Mouse (Mus musculus) stomach, embryonic 14.5 days (tissue): ENCODE results near the gene Myh7. TPM values are rescaled to one million over a fixed set of nuclear protein-coding genes. Genes with fewer than 3 reads are reported as not detected.
"Not testable (repeated sequence)": the region's sequence is repeated elsewhere in the genome, so short reads cannot be mapped to it uniquely, and the experiment has no call there.

Experiments used
- ATAC-seq: fragments of 200-750 bp; cut with Nextera tagmentation; 2 replicates; pipeline ENCODE4 v1.8.0; 2017; ENCODE audit warnings: low read depth, moderate TSS enrichment; ENCODE audit not compliant: insufficient number of reproducible peaks, insufficient read depth, low FRiP score
- H3K27ac ChIP-seq: fragments of 300-500 bp; sonication (generic); 2 replicates; pipeline ENCODE4 v1.5.1; 2014; ENCODE audit warnings: mild to moderate bottlenecking, low read length, moderate library complexity, mixed read lengths
- H3K27me3 ChIP-seq: fragments of 300-500 bp; sonication (generic); 2 replicates; pipeline ENCODE4 v1.6.1; 2014; ENCODE audit warnings: low read length, control low read depth, mixed read lengths; ENCODE audit not compliant: control insufficient read depth, insufficient read depth
- H3K36me3 ChIP-seq: fragments of 300-500 bp; sonication (generic); 2 replicates; pipeline ENCODE4 v1.6.1; 2014; ENCODE audit warnings: mild to moderate bottlenecking, control low read depth, low read length, moderate library complexity, mixed read lengths; ENCODE audit not compliant: control insufficient read depth, insufficient read depth
- H3K4me1 ChIP-seq: fragments of 300-500 bp; sonication (generic); 2 replicates; pipeline ENCODE4 v1.6.1; 2014; ENCODE audit warnings: low read length, control low read depth, mixed read lengths; ENCODE audit not compliant: control insufficient read depth, insufficient read depth
- H3K4me2 ChIP-seq: fragments of 300-500 bp; sonication (generic); replicated peaks from 2 replicates; pipeline ENCODE4 v1.6.1; 2014; ENCODE audit warnings: low read depth, low read length, control low read depth
- H3K4me3 ChIP-seq: fragments of 300-500 bp; sonication (generic); 2 replicates; pipeline ENCODE4 v1.5.1; 2014; ENCODE audit warnings: low read depth, low read length, control low read depth
- H3K9ac ChIP-seq: fragments of 300-500 bp; sonication (generic); replicated peaks from 2 replicates; pipeline ENCODE4 v1.6.1; 2014; ENCODE audit warnings: low read depth, mild to moderate bottlenecking, control low read depth, low read length, moderate library complexity, mixed read lengths
- H3K9me3 ChIP-seq: fragments of 300-500 bp; sonication (generic); 2 replicates; pipeline ENCODE4 v1.6.1; 2016; ENCODE audit warnings: low read depth, low read length, control low read depth; ENCODE audit not compliant: control insufficient read depth
- WGBS: fragments of 180-500 bp; shearing (Covaris S2); extraction: QIAGEN DNeasy Blood & Tissue Kit; methylation state at CpG from one replicate; pipeline ENCODE4 v1.1.7; 2014; 5-methylcytosine and 5-hydroxymethylcytosine counted together
- polyA plus RNA-seq: library from polyadenylated mRNA; unstranded; fragments of >200 nt; fragmentation: Nextera tagmentation; extraction: Ambion mirVana; gene quantifications from 2 replicates; pipeline ENCODE4 v1.2.1, GENCODE M21; 2014

Myh7 gene
- polyA plus RNA-seq: 5.9 and 7.7 TPM in 2 replicates

DNA sequence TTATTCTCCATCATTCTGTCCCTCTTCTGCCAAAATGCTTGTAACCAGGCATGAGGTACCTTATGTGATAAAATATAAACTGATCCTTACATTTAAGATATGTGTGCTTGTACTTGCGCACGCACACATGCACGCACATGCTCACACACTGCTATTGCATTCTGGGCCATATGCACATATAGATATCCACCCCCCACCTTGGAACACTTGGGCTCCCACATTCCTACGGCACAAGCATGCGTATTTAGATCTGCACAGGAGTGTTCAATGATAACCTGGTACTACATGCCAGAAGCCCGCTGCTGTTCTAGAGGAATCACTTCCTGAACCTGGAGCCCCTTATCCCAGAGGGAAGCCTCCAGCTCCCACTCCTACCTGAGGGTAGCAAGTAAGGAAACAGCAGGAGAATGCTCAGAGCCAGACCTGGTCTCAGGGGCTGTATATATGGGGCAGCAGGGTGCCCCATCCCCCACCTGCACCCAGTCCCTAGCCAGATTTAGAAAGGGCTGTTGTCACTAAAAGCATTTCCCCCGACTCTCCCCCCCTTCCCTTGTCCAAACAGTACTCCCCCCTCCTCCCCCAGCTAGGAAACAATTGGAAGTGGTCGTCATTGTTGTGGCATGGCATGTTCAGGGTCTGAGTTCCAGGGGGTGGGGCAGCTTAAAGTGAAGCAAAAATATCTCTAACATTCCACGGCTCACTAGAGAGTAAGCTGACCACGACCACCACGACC is at the start of gene Myh7:
Myh7 (minus strand) TSS at position 491 of the 733 bp plus-strand sequence.
- no peak within 1 kb of the TSS for H3K9ac ChIP-seq
- H3K4me2 ChIP-seq: no peak within 1 kb of the TSS
- 47% methylated on average over 11 of the region's 11 CpGs for WGBS
- peaks cover 16% of the 10 kb centered on the region; the same call in 1 of the 2 replicates for H3K4me1 ChIP-seq
- no peaks in the 10 kb centered on the region for H3K27me3 ChIP-seq
- peak; percentile 29; the same call in 1 of the 2 replicates for ATAC-seq
- H3K4me3 ChIP-seq: no peak within 1 kb of the TSS
- no peaks in the 10 kb centered on the region for H3K9me3 ChIP-seq
- no peaks in the 10 kb centered on the region for H3K36me3 ChIP-seq
- peak within 1 kb of the TSS; percentile 27; the same call in 1 of the 2 replicates for H3K27ac ChIP-seq

DNA sequence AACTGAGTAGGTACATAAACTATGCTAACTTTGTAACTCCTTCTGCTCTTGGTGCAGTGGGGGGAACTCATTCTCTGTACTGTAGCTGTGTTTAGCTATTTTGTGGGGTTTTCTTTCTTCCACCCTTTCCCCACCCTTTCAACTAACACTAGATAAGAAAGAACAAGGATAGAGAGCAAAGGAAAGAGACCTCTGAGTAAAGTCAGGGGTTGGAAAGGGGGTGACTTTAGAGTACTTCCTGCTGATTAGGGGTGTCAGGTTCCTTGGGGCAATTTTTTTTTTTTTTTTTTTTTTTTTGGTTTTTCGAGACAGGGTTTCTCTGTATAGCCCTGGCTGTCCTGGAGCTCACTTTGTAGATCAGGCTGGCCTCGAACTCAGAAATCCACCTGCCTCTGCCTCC is 49.3 kb upstream of the Myh7 start:
- not testable (repeated sequence) for H3K9ac ChIP-seq, ATAC-seq, H3K4me3 ChIP-seq, H3K36me3 ChIP-seq, H3K4me2 ChIP-seq, H3K4me1 ChIP-seq, H3K27ac ChIP-seq, H3K27me3 ChIP-seq, H3K9me3 ChIP-seq
- 100% methylated on average over 1 of the region's 2 CpGs for WGBS

DNA sequence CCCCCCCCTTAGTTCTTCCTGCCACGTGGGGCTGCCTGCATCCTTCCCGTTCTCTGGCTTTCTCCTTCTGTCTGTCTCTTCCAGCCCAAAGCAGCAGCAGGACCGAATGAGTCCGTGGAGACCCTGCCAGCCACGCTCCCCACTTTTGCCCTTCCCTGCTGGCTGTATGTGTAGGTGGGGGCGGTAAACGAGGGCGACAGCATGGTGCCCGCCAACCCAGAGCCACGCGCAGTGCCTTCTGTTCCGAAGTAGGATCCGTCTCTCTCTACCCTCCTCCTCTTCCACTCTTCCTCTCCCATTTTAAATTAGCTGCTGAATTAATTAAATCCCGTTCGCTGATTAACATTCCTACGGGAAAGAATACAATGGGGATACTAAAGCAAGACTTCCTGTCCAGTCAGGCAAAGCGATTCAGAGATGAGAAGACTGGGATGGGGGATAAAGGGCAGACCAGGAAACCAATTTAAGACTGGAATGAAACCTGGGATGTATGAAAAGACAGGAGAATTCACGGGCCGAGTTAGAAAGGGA is 38.3 kb upstream of the Myh7 start:
- Histone ChIP-seq H3K9ac (no peak overlapping the region), H3K27me3 (no peaks in the 10 kb centered on the region), H3K4me3 (no peak overlapping the region), H3K4me1 (peaks cover 9% of the 10 kb centered on the region), H3K9me3 (no peaks in the 10 kb centered on the region), H3K4me2 (no peak overlapping the region), H3K27ac (no peak overlapping the region), H3K36me3 (no peaks in the 10 kb centered on the region)
- no peak for ATAC-seq
- WGBS: 58% methylated on average over 19 of the region's 19 CpGs

DNA sequence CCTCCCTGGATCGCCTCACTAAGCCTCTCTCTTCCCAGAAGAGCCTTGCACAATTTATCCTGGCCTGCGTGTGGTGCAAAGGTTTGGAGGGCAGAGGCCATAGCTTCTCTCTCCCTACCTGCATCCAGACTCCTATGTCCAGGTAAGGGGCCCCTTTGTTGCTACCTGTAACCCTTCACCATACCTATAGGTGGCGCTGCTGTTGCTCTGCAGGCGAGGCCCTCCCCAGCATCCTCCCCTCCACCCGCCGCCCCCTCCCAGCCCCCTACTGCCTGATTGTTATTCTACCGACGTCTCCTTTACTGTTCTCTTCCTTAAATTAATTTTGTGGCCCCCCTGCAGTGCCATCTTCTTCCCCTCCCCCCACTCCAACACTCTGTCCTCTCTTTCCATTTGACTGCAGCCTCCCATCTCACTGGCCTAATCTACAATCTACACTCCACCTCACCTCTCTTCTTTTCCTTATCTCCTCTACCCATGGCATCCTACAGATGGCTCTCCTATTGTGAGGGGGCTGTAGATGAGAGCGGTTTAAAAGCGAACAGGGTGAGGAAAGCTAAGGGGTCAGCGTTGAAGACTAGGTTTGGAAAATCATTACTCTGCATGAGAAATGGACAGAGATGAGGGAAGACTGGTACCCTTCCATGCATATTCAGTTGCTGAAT is 34.7 kb upstream of the Myh7 start:
- Histone ChIP-seq H3K36me3 (peaks cover 11% of the 10 kb centered on the region; the same call in 1 of the 2 replicates), H3K9ac (no peak overlapping the region), H3K9me3 (no peaks in the 10 kb centered on the region), H3K27ac (no peak overlapping the region), H3K4me3 (no peak overlapping the region), H3K4me1 (peaks cover 12% of the 10 kb centered on the region), H3K27me3 (no peaks in the 10 kb centered on the region), H3K4me2 (no peak overlapping the region)
- WGBS: 9% methylated on average over 11 of the region's 11 CpGs
- ATAC-seq: no peak

DNA sequence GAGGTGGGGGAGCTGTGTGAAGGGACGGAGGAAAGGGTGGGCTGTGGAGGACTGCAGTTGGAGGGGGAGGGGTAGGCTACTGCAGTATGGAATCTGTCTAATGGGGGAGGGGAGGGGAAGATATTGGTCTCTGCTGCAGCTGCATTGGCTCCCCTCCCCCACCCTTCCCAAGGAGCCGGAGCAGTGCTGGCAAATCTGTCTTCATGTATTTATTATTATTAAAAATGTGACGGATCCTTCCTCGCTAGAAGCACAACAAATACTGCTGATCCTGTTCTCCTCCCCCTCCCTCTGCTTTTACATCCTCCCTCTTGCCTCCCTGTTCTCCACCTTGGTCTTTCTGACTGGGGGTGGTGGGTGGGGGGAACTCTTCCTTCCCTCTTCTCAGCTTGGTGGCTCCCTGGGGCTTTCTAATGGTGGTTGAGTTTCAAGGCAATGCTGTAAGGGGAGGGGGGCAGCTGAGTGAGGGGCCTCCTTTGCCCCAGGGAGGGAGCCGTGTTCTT is 34.0 kb upstream of the Myh7 start:
- Histone ChIP-seq H3K4me3 (no peak overlapping the region), H3K27me3 (no peaks in the 10 kb centered on the region), H3K9ac (no peak overlapping the region), H3K9me3 (no peaks in the 10 kb centered on the region), H3K27ac (no peak overlapping the region), H3K36me3 (peaks cover 11% of the 10 kb centered on the region; the same call in 1 of the 2 replicates), H3K4me1 (peaks cover 12% of the 10 kb centered on the region), H3K4me2 (peak overlapping the region; percentile 23; the same call in 1 of the 2 replicates)
- peak; percentile 67; the same call in 1 of the 2 replicates for ATAC-seq
- WGBS: 17% methylated on average over 5 of the region's 5 CpGs

DNA sequence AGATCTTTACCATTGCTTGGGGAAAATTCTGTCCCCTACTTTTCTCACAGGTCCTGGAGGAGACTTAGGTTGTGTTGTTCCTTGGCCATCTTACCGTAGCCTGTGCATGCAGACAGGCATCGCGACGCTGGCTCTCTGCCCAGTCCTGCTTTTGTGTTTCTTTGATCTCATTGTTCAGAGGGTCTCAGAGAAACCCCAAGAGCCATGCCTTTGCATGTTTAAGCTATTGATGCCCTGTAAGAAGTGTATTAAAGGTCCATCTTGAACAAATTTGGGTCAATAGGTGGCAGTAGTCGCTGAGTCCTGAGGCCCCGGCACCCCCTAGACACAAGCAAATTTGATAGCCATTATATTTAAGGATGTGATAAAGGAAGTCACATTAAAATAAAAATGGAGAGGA is 33.2 kb upstream of the Myh7 start:
- no peak overlapping the region; the same call in 1 of the 2 replicates for H3K27ac ChIP-seq
- no peak overlapping the region for H3K4me2 ChIP-seq
- H3K4me1 ChIP-seq: peaks cover 12% of the 10 kb centered on the region
- peaks cover 15% of the 10 kb centered on the region for H3K36me3 ChIP-seq
- H3K4me3 ChIP-seq: no peak overlapping the region
- no peak for ATAC-seq
- H3K9me3 ChIP-seq: no peaks in the 10 kb centered on the region
- no peaks in the 10 kb centered on the region for H3K27me3 ChIP-seq
- no peak overlapping the region for H3K9ac ChIP-seq
- WGBS: 29% methylated on average over 6 of the region's 6 CpGs

DNA sequence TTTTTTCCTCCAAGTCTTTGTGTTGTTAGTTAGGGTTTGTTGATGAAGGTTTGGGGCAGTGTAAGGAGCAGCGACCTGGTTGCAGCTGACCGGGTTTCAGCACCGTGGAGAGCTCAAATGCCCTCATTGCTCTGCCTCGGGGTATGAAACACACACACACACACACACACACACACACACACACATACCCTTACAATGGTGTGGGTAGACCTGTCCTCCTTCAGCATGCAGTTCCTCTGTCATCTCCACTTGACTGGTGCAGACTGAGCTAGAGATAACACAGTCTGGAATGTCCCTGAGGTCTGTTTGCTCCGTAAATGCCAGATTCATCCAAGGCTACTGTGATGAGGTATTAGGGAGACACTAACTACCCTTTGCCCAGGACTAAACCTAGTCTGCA is 32.8 kb upstream of the Myh7 start:
- no peak overlapping the region for H3K9ac ChIP-seq
- WGBS: 18% methylated on average over 5 of the region's 5 CpGs
- peaks cover 19% of the 10 kb centered on the region for H3K36me3 ChIP-seq
- H3K4me3 ChIP-seq: no peak overlapping the region
- H3K27ac ChIP-seq: no peak overlapping the region
- H3K27me3 ChIP-seq: no peaks in the 10 kb centered on the region
- peaks cover 12% of the 10 kb centered on the region for H3K4me1 ChIP-seq
- no peak for ATAC-seq
- no peak overlapping the region for H3K4me2 ChIP-seq
- no peaks in the 10 kb centered on the region for H3K9me3 ChIP-seq

DNA sequence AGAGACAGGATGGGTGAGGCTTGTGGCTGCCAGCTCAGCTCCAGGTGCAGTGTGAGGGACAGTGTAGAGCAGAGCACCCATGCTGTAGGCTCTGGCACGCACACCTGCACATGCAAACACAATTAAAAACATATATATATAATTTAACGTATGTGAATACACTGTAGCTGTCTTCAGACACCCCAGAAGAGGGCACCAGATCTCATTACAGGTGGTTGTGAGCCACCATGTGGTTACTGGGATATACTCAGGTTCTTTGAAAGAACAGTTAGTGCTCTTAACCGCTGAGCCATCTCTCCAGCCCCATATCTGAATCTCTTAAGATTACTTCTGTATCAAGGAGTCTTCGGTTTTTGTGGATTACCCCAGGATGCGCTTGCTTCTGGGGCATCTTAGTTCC is 31.1 kb upstream of the Myh7 start:
- Histone ChIP-seq H3K27me3 (no peaks in the 10 kb centered on the region), H3K9me3 (no peaks in the 10 kb centered on the region), H3K27ac (no peak overlapping the region), H3K4me2 (no peak overlapping the region), H3K4me3 (no peak overlapping the region), H3K36me3 (peaks cover 35% of the 10 kb centered on the region), H3K4me1 (peaks cover 12% of the 10 kb centered on the region), H3K9ac (no peak overlapping the region)
- 76% methylated on average over 5 of the region's 5 CpGs for WGBS
- no peak for ATAC-seq
